Mouse (Mus musculus): ENCODE measurements around the gene Rasgef1c. TPM values are rescaled to one million over a fixed set of nuclear protein-coding genes. Genes with fewer than 3 reads are reported as not detected.

Rasgef1c gene
- polyA plus RNA-seq, 1 experiment, result 16.4 TPM

- no peak for DNase-seq (ENCODE audit: low read depth)
- no peak for TF ChIP-seq POLR2A (IDR thresholded peaks at IDR 0.05; ENCODE audit: borderline replicate concordance, extremely low read depth, insufficient read depth, insufficient read length, poor library complexity, severe bottlenecking)
- no peak for TF ChIP-seq CTCF (IDR thresholded peaks at IDR 0.05; ENCODE audit: borderline replicate concordance, extremely low read depth, insufficient read depth, insufficient read length)
Observed at GRCm38 (mm10) chr11:49888469-49888868, 13.2 kb upstream of the Rasgef1c start.

GRCm38 (mm10) chr11:49891993-49892392, 9.6 kb upstream of the Rasgef1c start:
- DNase-seq (ENCODE audit: low read depth), result no peak
- no peak for TF ChIP-seq CTCF (IDR thresholded peaks at IDR 0.05; ENCODE audit: borderline replicate concordance, extremely low read depth, insufficient read depth, insufficient read length)
- TF ChIP-seq POLR2A (IDR thresholded peaks at IDR 0.05; ENCODE audit: borderline replicate concordance, extremely low read depth, insufficient read depth, insufficient read length, poor library complexity, severe bottlenecking), result no peak

GRCm38 (mm10) chr11:49893806-49894205, 7.8 kb upstream of the Rasgef1c start:
- no peak for TF ChIP-seq CTCF (IDR thresholded peaks at IDR 0.05; ENCODE audit: borderline replicate concordance, extremely low read depth, insufficient read depth, insufficient read length)
- no peak for TF ChIP-seq POLR2A (IDR thresholded peaks at IDR 0.05; ENCODE audit: borderline replicate concordance, extremely low read depth, insufficient read depth, insufficient read length, poor library complexity, severe bottlenecking)
- peak; percentile 65 for DNase-seq (ENCODE audit: low read depth)

- no peak for TF ChIP-seq POLR2A (IDR thresholded peaks at IDR 0.05; ENCODE audit: borderline replicate concordance, extremely low read depth, insufficient read depth, insufficient read length, poor library complexity, severe bottlenecking)
- TF ChIP-seq CTCF (IDR thresholded peaks at IDR 0.05; ENCODE audit: borderline replicate concordance, extremely low read depth, insufficient read depth, insufficient read length), result no peak
Observed at GRCm38 (mm10) chr11:49895966-49896590, 5.6 kb upstream of the Rasgef1c start.

GRCm38 (mm10) chr11:49900043-49900442, 1.6 kb upstream of the Rasgef1c start:
- DNase-seq (ENCODE audit: low read depth), result no peak
- no peak for TF ChIP-seq POLR2A (IDR thresholded peaks at IDR 0.05; ENCODE audit: borderline replicate concordance, extremely low read depth, insufficient read depth, insufficient read length, poor library complexity, severe bottlenecking)
- no peak for TF ChIP-seq CTCF (IDR thresholded peaks at IDR 0.05; ENCODE audit: borderline replicate concordance, extremely low read depth, insufficient read depth, insufficient read length)

More at GRCm38 (mm10) chr11:49895966-49896590, 5.6 kb upstream of the Rasgef1c start:
- no peak for DNase-seq (ENCODE audit: low read depth)

GRCm38 (mm10) chr11:49900962-49901658, 525 bp upstream of the Rasgef1c start:
- no peak for DNase-seq (ENCODE audit: low read depth)
- TF ChIP-seq CTCF (IDR thresholded peaks at IDR 0.05; ENCODE audit: borderline replicate concordance, extremely low read depth, insufficient read depth, insufficient read length) (no peak), POLR2A (IDR thresholded peaks at IDR 0.05; ENCODE audit: borderline replicate concordance, extremely low read depth, insufficient read depth, insufficient read length, poor library complexity, severe bottlenecking) (no peak)

- TF ChIP-seq POLR2A (IDR thresholded peaks at IDR 0.05; ENCODE audit: borderline replicate concordance, extremely low read depth, insufficient read depth, insufficient read length, poor library complexity, severe bottlenecking), result no peak
- TF ChIP-seq CTCF (IDR thresholded peaks at IDR 0.05; ENCODE audit: borderline replicate concordance, extremely low read depth, insufficient read depth, insufficient read length), result peak; percentile 82
- peak; percentile 68 for DNase-seq (ENCODE audit: low read depth)
Observed at GRCm38 (mm10) chr11:49903333-49903732, 1.7 kb downstream of the Rasgef1c start.

- peak; percentile 69 for DNase-seq (ENCODE audit: low read depth)
Observed at GRCm38 (mm10) chr11:49918521-49919180, 17.0 kb downstream of the Rasgef1c start.

GRCm38 (mm10) chr11:49919304-49919703, 17.7 kb downstream of the Rasgef1c start:
- no peak for DNase-seq (ENCODE audit: low read depth)
- no peak for TF ChIP-seq POLR2A (IDR thresholded peaks at IDR 0.05; ENCODE audit: borderline replicate concordance, extremely low read depth, insufficient read depth, insufficient read length, poor library complexity, severe bottlenecking)

More at GRCm38 (mm10) chr11:49918521-49919180, 17.0 kb downstream of the Rasgef1c start:
- TF ChIP-seq CTCF (IDR thresholded peaks at IDR 0.05; ENCODE audit: borderline replicate concordance, extremely low read depth, insufficient read depth, insufficient read length), result no peak
- TF ChIP-seq POLR2A (IDR thresholded peaks at IDR 0.05; ENCODE audit: borderline replicate concordance, extremely low read depth, insufficient read depth, insufficient read length, poor library complexity, severe bottlenecking), result no peak

GRCm38 (mm10) chr11:49923539-49923938, 21.9 kb downstream of the Rasgef1c start:
- TF ChIP-seq POLR2A (IDR thresholded peaks at IDR 0.05; ENCODE audit: borderline replicate concordance, extremely low read depth, insufficient read depth, insufficient read length, poor library complexity, severe bottlenecking), result no peak
- no peak for TF ChIP-seq CTCF (IDR thresholded peaks at IDR 0.05; ENCODE audit: borderline replicate concordance, extremely low read depth, insufficient read depth, insufficient read length)

GRCm38 (mm10) chr11:49926183-49926582, 24.5 kb downstream of the Rasgef1c start:
- TF ChIP-seq CTCF (IDR thresholded peaks at IDR 0.05; ENCODE audit: borderline replicate concordance, extremely low read depth, insufficient read depth, insufficient read length), result no peak
- DNase-seq (ENCODE audit: low read depth), result no peak

More at GRCm38 (mm10) chr11:49923539-49923938, 21.9 kb downstream of the Rasgef1c start:
- no peak for DNase-seq (ENCODE audit: low read depth)

Measured in brain, embryonic 14.5 days (tissue).